Mouse (Mus musculus) ES-E14 (cell line): Measurements from ENCODE around the gene Bloc1s6.

Source experiments
- CHD2 ChIP-seq: IDR thresholded peaks from 2 replicates; pipeline ENCODE4 v1.6.1; 2014; ENCODE audit warnings: mild to moderate bottlenecking, low read depth, low read length, inconsistent platforms
- HCFC1 ChIP-seq: IDR thresholded peaks from 2 replicates; pipeline ENCODE4 v1.6.1; 2012; ENCODE audit warnings: low read length, inconsistent platforms, borderline replicate concordance; ENCODE audit not compliant: insufficient read depth
- MAFK ChIP-seq: IDR thresholded peaks from 2 replicates; pipeline ENCODE4 v1.6.1; 2014; ENCODE audit warnings: mild to moderate bottlenecking, low read depth, low read length, inconsistent platforms; ENCODE audit not compliant: insufficient read depth
- ZC3H11A ChIP-seq: IDR thresholded peaks from 2 replicates; pipeline ENCODE4 v1.6.1; 2012; ENCODE audit warnings: low read depth, mild to moderate bottlenecking, inconsistent platforms, low read length, borderline replicate concordance
- ZNF384 ChIP-seq: IDR thresholded peaks from 2 replicates; pipeline ENCODE4 v1.6.1; 2012; ENCODE audit warnings: low read depth, low read length, inconsistent platforms

- TF ChIP-seq CHD2 (no peak), ZC3H11A (no peak), ZNF384 (no peak), HCFC1 (no peak), MAFK (no peak)
Measured at GRCm38 (mm10) chr2:122776823-122777222, 38.5 kb downstream of the Bloc1s6 start.
